Mouse (Mus musculus) bone marrow macrophage, adult 2 months (primary cell): ENCODE measurements at regions not wholly inside any gene's neighbourhood (a gene's known extent, or its start where the extent isn't known, plus 50 kb on each side); places are given as distances from the start of the nearest gene placed in this dataset.

Experiments used
- H3K27ac ChIP-seq: 2 replicates; pipeline ENCODE4 v1.5.1; 2012; ENCODE audit warnings: low read depth, low read length; ENCODE audit not compliant: insufficient read depth
- H3K4me1 ChIP-seq: 2 replicates; pipeline ENCODE4 v1.6.1; 2012; ENCODE audit warnings: low read length; ENCODE audit not compliant: control insufficient read depth, insufficient read depth
- H3K4me3 ChIP-seq: 2 replicates; pipeline ENCODE4 v1.5.1; 2012; ENCODE audit warnings: mild to moderate bottlenecking, low read length, moderate library complexity; ENCODE audit not compliant: insufficient read depth
- CTCF ChIP-seq: IDR thresholded peaks from 2 replicates; pipeline ENCODE4 v1.5.1; 2012; ENCODE audit warnings: low read depth, mild to moderate bottlenecking, low read length, moderate library complexity
- POLR2A ChIP-seq: IDR thresholded peaks from 2 replicates; pipeline ENCODE4 v1.6.1; 2012; ENCODE audit warnings: mild to moderate bottlenecking, low read depth, low read length, borderline replicate concordance

GRCm38 (mm10) chr7:117752302-117753185 lies 363.4 kb downstream of the Rps15a start:
- no peak overlapping the region for H3K27ac ChIP-seq
- no peaks in the 10 kb centered on the region for H3K4me1 ChIP-seq
- TF ChIP-seq CTCF, result no peak
- TF ChIP-seq POLR2A, result no peak
- H3K4me3 ChIP-seq, result no peak overlapping the region

DNA sequence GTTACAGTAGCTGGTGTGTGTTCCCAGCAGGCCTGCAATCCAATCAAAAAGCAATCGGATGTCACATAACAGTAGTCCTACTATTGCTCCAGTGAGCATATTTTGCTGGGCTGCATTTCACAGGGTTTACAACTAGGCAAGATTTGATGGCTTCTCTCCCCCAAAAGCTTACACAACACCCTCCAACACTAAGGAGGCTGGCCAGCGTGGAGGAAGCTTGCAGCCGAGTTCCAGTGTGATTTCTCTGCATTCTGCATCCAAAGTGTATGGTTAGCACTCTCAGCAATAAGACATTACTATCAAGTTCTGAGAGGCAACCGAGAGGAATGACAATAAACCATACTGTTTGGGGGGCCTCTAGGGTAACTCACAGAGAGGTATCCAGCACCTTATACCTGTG lies 367.2 kb downstream of the Xylt1 start:
- Histone ChIP-seq H3K27ac (no peak overlapping the region), H3K4me3 (no peak overlapping the region), H3K4me1 (no peaks in the 10 kb centered on the region)
- TF ChIP-seq POLR2A (no peak), CTCF (no peak)

GRCm38 (mm10) chr7:117746393-117746792 lies 365.6 kb downstream of the Xylt1 start:
- no peak overlapping the region for H3K27ac ChIP-seq
- no peaks in the 10 kb centered on the region for H3K4me1 ChIP-seq
- TF ChIP-seq POLR2A (no peak), CTCF (no peak)
- no peak overlapping the region for H3K4me3 ChIP-seq

DNA sequence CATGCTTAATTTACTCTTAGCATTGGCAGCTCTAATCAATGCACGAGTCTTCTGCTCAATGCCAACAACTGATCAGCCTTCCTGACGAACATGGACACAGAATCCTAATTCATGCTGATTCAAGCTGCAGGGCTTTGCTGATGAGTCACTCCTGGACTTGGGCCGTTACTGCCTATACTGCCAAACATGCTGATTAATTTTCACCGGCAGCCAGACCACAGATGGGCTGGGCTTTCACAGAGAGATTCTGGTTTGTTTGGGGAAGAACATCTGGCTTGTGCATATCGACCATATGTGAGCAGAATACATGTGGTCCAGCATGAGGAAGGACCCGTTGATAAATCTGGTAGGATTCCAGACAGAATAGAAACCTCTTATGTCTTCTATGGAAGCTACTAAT lies 358.9 kb downstream of the Xylt1 start:
- Histone ChIP-seq H3K4me1 (no peaks in the 10 kb centered on the region), H3K4me3 (no peak overlapping the region), H3K27ac (no peak overlapping the region)
- TF ChIP-seq CTCF (no peak), POLR2A (no peak)

DNA sequence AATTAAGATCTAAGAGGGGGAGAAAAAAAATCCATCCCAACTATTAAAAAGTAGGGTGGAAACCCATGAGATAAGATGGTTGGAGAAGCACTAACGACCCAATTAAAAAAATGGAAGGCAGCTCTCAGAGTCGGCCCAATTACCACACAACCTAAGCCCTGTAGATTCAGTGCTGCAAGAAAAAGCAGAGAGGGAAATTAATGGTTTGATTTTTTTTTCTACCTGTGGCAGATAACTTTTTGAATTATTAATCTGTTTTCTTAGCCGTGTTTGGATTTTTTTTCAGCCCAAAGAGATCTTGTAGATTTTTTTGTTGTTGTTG lies 354.9 kb downstream of the Xylt1 start:
- no peaks in the 10 kb centered on the region for H3K4me1 ChIP-seq
- H3K4me3 ChIP-seq, result no peak overlapping the region
- no peak for TF ChIP-seq CTCF
- TF ChIP-seq POLR2A, result no peak
- H3K27ac ChIP-seq, result no peak overlapping the region

- no peaks in the 10 kb centered on the region for H3K4me1 ChIP-seq
- H3K4me3 ChIP-seq, result no peak overlapping the region
- TF ChIP-seq CTCF (no peak), POLR2A (no peak)
- H3K27ac ChIP-seq, result no peak overlapping the region
These were observed 354.4 kb downstream of the Xylt1 start for GRCm38 (mm10) chr7:117734994-117735698.

DNA sequence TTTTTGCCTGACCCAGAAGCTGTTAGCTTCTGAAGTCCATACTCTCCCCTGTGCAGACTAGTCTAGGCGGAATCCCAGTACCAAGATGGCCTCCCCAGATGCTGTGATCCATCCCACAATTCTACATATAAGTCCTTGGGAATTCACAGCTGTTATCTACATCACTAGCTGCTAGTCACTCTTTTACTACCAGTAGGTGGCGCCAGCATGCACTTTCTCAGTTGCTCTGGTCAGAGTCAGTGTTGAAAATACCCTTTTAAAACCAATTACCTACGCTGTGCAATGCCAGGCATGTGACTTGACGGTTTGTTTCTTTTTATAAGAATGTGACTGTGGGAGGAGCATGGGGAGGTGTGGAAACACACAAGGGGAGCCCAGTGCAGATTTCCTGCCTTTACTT lies 348.3 kb downstream of the Xylt1 start:
- TF ChIP-seq CTCF (no peak), POLR2A (no peak)
- H3K4me1 ChIP-seq, result no peaks in the 10 kb centered on the region
- no peak overlapping the region for H3K4me3 ChIP-seq
- H3K27ac ChIP-seq, result no peak overlapping the region
